Mouse (Mus musculus) neural tube, embryonic 13.5 days (tissue): ENCODE results near the gene Mettl7a1. TPM values are rescaled to one million over a fixed set of nuclear protein-coding genes. Genes with fewer than 3 reads are reported as not detected.
A peak's percentile ranks its signal among the peaks of the same experiment; 100 is the strongest.
"Not testable (repeated sequence)": the region's sequence is repeated elsewhere in the genome, so short reads cannot be mapped to it uniquely, and the experiment has no call there.

Source experiments
- ATAC-seq: fragments of 200-750 bp; cut with Nextera tagmentation; 2 replicates; pipeline ENCODE4 v1.8.0; 2017; ENCODE audit warnings: low read depth, mild to moderate bottlenecking, moderate TSS enrichment, moderate library complexity
- H3K27ac ChIP-seq: fragments of 300-500 bp; sonication (generic); replicated peaks from 2 replicates; pipeline ENCODE4 v1.5.1; 2015; ENCODE audit warnings: moderate library complexity, mild to moderate bottlenecking, inconsistent platforms
- H3K27me3 ChIP-seq: fragments of 300-500 bp; sonication (generic); 2 replicates; pipeline ENCODE4 v1.6.1; 2015; ENCODE audit warnings: mild to moderate bottlenecking, inconsistent platforms
- H3K36me3 ChIP-seq: fragments of 300-500 bp; sonication (generic); 2 replicates; pipeline ENCODE4 v1.6.1; 2015; ENCODE audit warnings: mild to moderate bottlenecking, inconsistent platforms
- H3K4me1 ChIP-seq: fragments of 300-500 bp; sonication (generic); replicated peaks from 2 replicates; pipeline ENCODE4 v1.6.1; 2015; ENCODE audit warnings: inconsistent platforms
- H3K4me2 ChIP-seq: fragments of 300-500 bp; sonication (generic); 2 replicates; pipeline ENCODE4 v1.6.1; 2015; ENCODE audit warnings: inconsistent platforms, mild to moderate bottlenecking, moderate library complexity
- H3K4me3 ChIP-seq: fragments of 300-500 bp; sonication (generic); 2 replicates; pipeline ENCODE4 v1.5.1; 2015; ENCODE audit warnings: mild to moderate bottlenecking, inconsistent platforms
- H3K9ac ChIP-seq: fragments of 300-500 bp; sonication (generic); 2 replicates; pipeline ENCODE4 v1.6.1; 2015; ENCODE audit warnings: moderate library complexity, mild to moderate bottlenecking, inconsistent platforms
- H3K9me3 ChIP-seq: fragments of 300-500 bp; sonication (generic); 2 replicates; pipeline ENCODE4 v1.6.1; 2016; ENCODE audit warnings: inconsistent platforms
- WGBS: fragments of 180-500 bp; shearing (Covaris S2); methylation state at CpG from one replicate; pipeline ENCODE4 v1.1.7; 2015; 5-methylcytosine and 5-hydroxymethylcytosine counted together
- polyA plus RNA-seq: library from polyadenylated mRNA; unstranded; fragments of >200 nt; fragmentation: Nextera tagmentation; extraction: Ambion mirVana; gene quantifications from 2 replicates; pipeline ENCODE4 v1.2.1, GENCODE M21; 2015

Gene Mettl7a1
- polyA plus RNA-seq, 1 experiment from 2014 or later: 5.1 TPM

GRCm38 (mm10) chr15:100330739-100331138 lies 26.8 kb downstream of the Mettl7a1 start:
- Histone ChIP-seq H3K27ac (peak overlapping the region; percentile 43), H3K27me3 (no peaks in the 10 kb centered on the region), H3K4me3 (no peak overlapping the region), H3K9ac (no peak overlapping the region), H3K4me1 (peaks cover 8% of the 10 kb centered on the region), H3K9me3 (no peaks in the 10 kb centered on the region), H3K36me3 (no peaks in the 10 kb centered on the region), H3K4me2 (no peak overlapping the region)
- ATAC-seq: no peak
- WGBS: 39% methylated on average over 7 of the region's 7 CpGs

- not testable (repeated sequence) for H3K4me1 ChIP-seq, H3K9ac ChIP-seq, H3K27ac ChIP-seq, H3K4me3 ChIP-seq, H3K27me3 ChIP-seq, H3K4me2 ChIP-seq, H3K9me3 ChIP-seq, H3K36me3 ChIP-seq
- WGBS: 58% methylated on average over 3 of the region's 10 CpGs
- peak; percentile 30; the same call in 1 of the 2 replicates for ATAC-seq
Observed at GRCm38 (mm10) chr15:100332077-100332961, 28.4 kb downstream of the Mettl7a1 start.

- H3K4me2 ChIP-seq: no peak within 1 kb of the TSS
- ATAC-seq: no peak
- H3K9ac ChIP-seq: no peak within 1 kb of the TSS
- WGBS: 62% methylated on average over 10 of the region's 10 CpGs
- H3K4me3 ChIP-seq: no peak within 1 kb of the TSS
- no peaks in the 10 kb centered on the region for H3K9me3 ChIP-seq
- H3K27me3 ChIP-seq: no peaks in the 10 kb centered on the region
- H3K4me1 ChIP-seq: peaks cover 8% of the 10 kb centered on the region
- no peaks in the 10 kb centered on the region for H3K36me3 ChIP-seq
- no peak within 1 kb of the TSS for H3K27ac ChIP-seq
Observed at GRCm38 (mm10) chr15:100334629-100335028, 30.7 kb downstream of the Mettl7a1 start, which contains the start of gene Mettl7a3. Mettl7a3 (plus strand) TSS chr15:100334929.

GRCm38 (mm10) chr15:100337328-100337727 lies 33.4 kb downstream of the Mettl7a1 start:
- not testable (repeated sequence) for H3K4me3 ChIP-seq, H3K4me2 ChIP-seq, H3K9ac ChIP-seq, H3K4me1 ChIP-seq, H3K27me3 ChIP-seq, ATAC-seq, H3K9me3 ChIP-seq, H3K27ac ChIP-seq, H3K36me3 ChIP-seq

GRCm38 (mm10) chr15:100337847-100338246 lies 33.9 kb downstream of the Mettl7a1 start:
- not testable (repeated sequence) for H3K4me1 ChIP-seq, H3K27ac ChIP-seq, H3K4me2 ChIP-seq, H3K9me3 ChIP-seq, H3K36me3 ChIP-seq, H3K27me3 ChIP-seq, ATAC-seq, H3K4me3 ChIP-seq, H3K9ac ChIP-seq
- 40% methylated on average over 10 of the region's 10 CpGs for WGBS

- not testable (repeated sequence) for H3K4me2 ChIP-seq, H3K4me1 ChIP-seq, H3K36me3 ChIP-seq, H3K9me3 ChIP-seq, H3K27me3 ChIP-seq, H3K9ac ChIP-seq, ATAC-seq, H3K4me3 ChIP-seq, H3K27ac ChIP-seq
- WGBS: 81% methylated on average over 4 of the region's 5 CpGs
Observed at GRCm38 (mm10) chr15:100341314-100341980, 37.5 kb downstream of the Mettl7a1 start.

- ATAC-seq: no peak
- no peak overlapping the region for H3K27ac ChIP-seq
- H3K9me3 ChIP-seq: no peaks in the 10 kb centered on the region
- H3K36me3 ChIP-seq: no peaks in the 10 kb centered on the region
- H3K27me3 ChIP-seq: no peaks in the 10 kb centered on the region
- H3K4me1 ChIP-seq: no peaks in the 10 kb centered on the region
- no peak overlapping the region for H3K4me3 ChIP-seq
- H3K4me2 ChIP-seq: no peak overlapping the region
- no peak overlapping the region for H3K9ac ChIP-seq
Observed at GRCm38 (mm10) chr15:100345484-100345883, 41.5 kb downstream of the Mettl7a1 start.

GRCm38 (mm10) chr15:100346761-100347160 lies 42.8 kb downstream of the Mettl7a1 start:
- Histone ChIP-seq H3K27ac (no peak overlapping the region), H3K9me3 (no peaks in the 10 kb centered on the region), H3K36me3 (no peaks in the 10 kb centered on the region), H3K4me1 (no peaks in the 10 kb centered on the region), H3K27me3 (no peaks in the 10 kb centered on the region), H3K9ac (no peak overlapping the region), H3K4me2 (no peak overlapping the region), H3K4me3 (no peak overlapping the region)
- WGBS: 63% methylated on average over 14 of the region's 14 CpGs
- ATAC-seq: no peak

GRCm38 (mm10) chr15:100349496-100349895 lies 45.6 kb downstream of the Mettl7a1 start:
- no peak overlapping the region for H3K4me2 ChIP-seq
- no peaks in the 10 kb centered on the region for H3K27me3 ChIP-seq
- H3K9ac ChIP-seq: no peak overlapping the region
- no peaks in the 10 kb centered on the region for H3K36me3 ChIP-seq
- ATAC-seq: no peak
- 74% methylated on average over 2 of the region's 2 CpGs for WGBS
- no peak overlapping the region for H3K4me3 ChIP-seq
- no peaks in the 10 kb centered on the region for H3K4me1 ChIP-seq
- no peak overlapping the region for H3K27ac ChIP-seq
- H3K9me3 ChIP-seq: no peaks in the 10 kb centered on the region

- no peaks in the 10 kb centered on the region for H3K4me1 ChIP-seq
- no peak for ATAC-seq
- no peak overlapping the region for H3K9ac ChIP-seq
- no peaks in the 10 kb centered on the region for H3K27me3 ChIP-seq
- no peaks in the 10 kb centered on the region for H3K36me3 ChIP-seq
- H3K9me3 ChIP-seq: no peaks in the 10 kb centered on the region
- WGBS: 79% methylated on average over 6 of the region's 6 CpGs
- no peak overlapping the region for H3K4me3 ChIP-seq
- H3K4me2 ChIP-seq: no peak overlapping the region
- H3K27ac ChIP-seq: no peak overlapping the region
Observed at GRCm38 (mm10) chr15:100351501-100352060, 47.6 kb downstream of the Mettl7a1 start.

GRCm38 (mm10) chr15:100352711-100353250 lies 48.8 kb downstream of the Mettl7a1 start, which contains the start of the genes Methig1 and Mettl7a2:
Methig1 (plus strand) TSS chr15:100353149.
Mettl7a2 (plus strand) TSS chr15:100353200.
- 82% methylated on average over 10 of the region's 10 CpGs for WGBS
- Histone ChIP-seq H3K9me3 (no peaks in the 10 kb centered on the region), H3K4me2 (no peak within 1 kb of the TSS), H3K9ac (no peak within 1 kb of the TSS), H3K4me3 (no peak within 1 kb of the TSS), H3K27me3 (no peaks in the 10 kb centered on the region), H3K36me3 (no peaks in the 10 kb centered on the region), H3K27ac (no peak within 1 kb of the TSS), H3K4me1 (no peaks in the 10 kb centered on the region)
- no peak for ATAC-seq

GRCm38 (mm10) chr15:100353399-100353798 lies 49.5 kb downstream of the Mettl7a1 start:
- H3K4me2 ChIP-seq, H3K9me3 ChIP-seq, H3K4me1 ChIP-seq, H3K36me3 ChIP-seq, H3K27ac ChIP-seq, H3K4me3 ChIP-seq, H3K9ac ChIP-seq, H3K27me3 ChIP-seq, ATAC-seq: not testable (repeated sequence)
- 85% methylated on average over 17 of the region's 22 CpGs for WGBS
